Mouse (Mus musculus): ENCODE results near the gene Cacna1c. TPM values are rescaled to one million over a fixed set of nuclear protein-coding genes. Genes with fewer than 3 reads are reported as not detected.

Gene Cacna1c
- total RNA-seq, 2 experiments from 2014 or later = 80.0 to 84.8 TPM

DNA sequence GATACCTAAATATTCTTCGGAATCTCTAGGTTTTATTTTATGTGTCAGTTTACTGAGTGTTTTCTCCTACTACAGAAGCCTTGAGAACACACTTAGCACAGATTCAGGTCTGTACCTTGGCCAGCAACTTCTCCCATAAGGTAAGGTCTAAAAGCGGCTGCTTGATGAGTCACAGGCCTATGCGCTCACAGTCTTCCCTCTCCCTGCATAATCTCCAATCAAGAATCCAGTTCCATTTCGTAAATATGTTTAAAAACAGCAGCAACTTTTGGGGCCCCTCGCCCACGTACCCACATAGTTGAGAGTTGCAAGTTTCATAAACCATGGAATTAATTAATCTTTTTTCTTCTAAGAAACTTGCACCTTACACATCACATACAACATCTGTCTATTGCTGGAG lies 423.6 kb downstream of the Cacna1c start:
- intact Hi-C loops (cut with DNase I) = no loop called here
- no peak for DNase-seq

- intact Hi-C loops (cut with DNase I) = no loop called here
- no peak for DNase-seq
Observed at GRCm38 (mm10) chr6:118771121-118771520, 425.1 kb downstream of the Cacna1c start.

- intact Hi-C loops (cut with DNase I) = no loop called here
- no peak for DNase-seq
Observed at GRCm38 (mm10) chr6:118770396-118770795, 425.8 kb downstream of the Cacna1c start.

- intact Hi-C loops (cut with DNase I) = no loop called here
Observed at GRCm38 (mm10) chr6:118769792-118770191, 426.4 kb downstream of the Cacna1c start.

DNA sequence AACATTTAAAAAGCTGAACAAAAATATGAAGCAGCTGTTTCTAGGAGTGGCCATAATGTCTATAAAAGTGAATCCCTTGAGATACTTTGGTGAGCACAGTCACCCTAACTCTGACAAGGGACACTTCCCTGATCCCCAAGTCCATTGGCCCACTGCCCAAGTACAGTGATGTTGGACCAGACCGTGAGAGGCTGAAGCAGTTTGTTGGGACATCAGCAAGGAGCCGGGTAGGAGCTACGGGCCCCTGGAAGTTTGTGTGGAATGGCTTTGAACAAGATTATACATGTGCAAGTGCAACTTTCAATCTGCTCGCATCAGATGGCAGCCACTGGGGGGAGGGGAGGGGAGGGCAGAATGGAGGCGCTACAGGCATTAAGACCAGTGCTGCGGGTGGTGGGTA lies 428.5 kb downstream of the Cacna1c start:
- intact Hi-C loops (cut with DNase I) = no loop called here
- DNase-seq = peak; percentile 46

More at GRCm38 (mm10) chr6:118769792-118770191, 426.4 kb downstream of the Cacna1c start:
- DNase-seq = no peak

GRCm38 (mm10) chr6:118765261-118765660 lies 431.0 kb downstream of the Cacna1c start:
- no peak for DNase-seq
- intact Hi-C loops (cut with DNase I) = no loop called here

DNA sequence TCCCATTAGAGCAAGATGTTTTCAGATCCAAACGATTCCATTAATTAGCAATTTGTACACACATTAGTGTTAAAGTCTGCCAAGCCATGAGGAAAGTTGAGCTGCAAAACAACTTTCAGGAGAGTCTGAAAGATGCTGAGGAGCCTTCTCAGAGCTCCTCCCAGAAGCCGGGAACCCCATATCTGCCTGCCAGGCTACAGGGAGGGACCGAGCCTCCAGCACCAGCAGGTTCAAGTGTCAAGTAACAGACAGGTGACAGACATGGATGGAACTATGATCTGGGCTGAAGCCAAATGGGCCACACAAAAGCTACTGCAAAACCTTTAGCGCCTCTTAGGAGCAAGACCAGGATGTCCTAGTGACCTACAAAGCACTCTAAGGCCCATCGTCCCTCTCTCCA lies 437.2 kb downstream of the Cacna1c start:
- intact Hi-C loops (cut with DNase I) = no loop called here
- no peak for DNase-seq

- intact Hi-C loops (cut with DNase I) = no loop called here
Observed at GRCm38 (mm10) chr6:118758290-118758907, 437.8 kb downstream of the Cacna1c start.

GRCm38 (mm10) chr6:118757533-118758289 lies 438.5 kb downstream of the Cacna1c start:
- intact Hi-C loops (cut with DNase I) = no loop called here
- no peak for DNase-seq

More at GRCm38 (mm10) chr6:118758290-118758907, 437.8 kb downstream of the Cacna1c start:
- DNase-seq = no peak

GRCm38 (mm10) chr6:118756511-118756910 lies 439.7 kb downstream of the Cacna1c start:
- no peak for DNase-seq
- intact Hi-C loops (cut with DNase I) = no loop called here

- intact Hi-C loops (cut with DNase I) = no loop called here
Observed at GRCm38 (mm10) chr6:118755768-118756167, 440.4 kb downstream of the Cacna1c start.

DNA sequence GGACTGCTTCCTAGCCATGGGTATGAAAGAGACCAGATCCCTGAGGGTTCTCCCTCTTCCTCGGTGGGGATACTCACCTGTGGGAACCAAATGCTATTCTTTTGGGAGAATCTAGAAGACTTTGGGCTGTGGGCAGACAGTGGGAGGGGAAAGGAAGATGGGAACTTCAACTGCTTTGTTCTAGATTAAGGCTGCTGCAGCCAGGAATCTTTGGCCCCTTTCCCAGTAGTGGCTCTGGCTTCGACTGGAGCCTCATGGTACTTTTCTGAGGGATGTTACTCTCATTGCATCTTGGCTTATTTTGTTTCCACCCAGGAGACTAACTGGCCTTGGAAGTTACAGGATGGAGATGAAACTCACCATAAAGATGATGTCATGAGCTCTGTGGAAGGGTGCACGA lies 441.8 kb downstream of the Cacna1c start:
- DNase-seq = peak; percentile 69
- intact Hi-C loops (cut with DNase I) = no loop called here

More at GRCm38 (mm10) chr6:118755768-118756167, 440.4 kb downstream of the Cacna1c start:
- no peak for DNase-seq

- intact Hi-C loops (cut with DNase I) = no loop called here
- peak; percentile 78 for DNase-seq
Observed at GRCm38 (mm10) chr6:118753787-118754186, 442.4 kb downstream of the Cacna1c start.

GRCm38 (mm10) chr6:118753064-118753463 lies 443.2 kb downstream of the Cacna1c start:
- no peak for DNase-seq

GRCm38 (mm10) chr6:118749285-118749684 lies 446.9 kb downstream of the Cacna1c start:
- no peak for DNase-seq
- intact Hi-C loops (cut with DNase I) = no loop called here

More at GRCm38 (mm10) chr6:118753064-118753463, 443.2 kb downstream of the Cacna1c start:
- intact Hi-C loops (cut with DNase I) = no loop called here

GRCm38 (mm10) chr6:118742701-118743100 lies 453.5 kb downstream of the Cacna1c start:
- DNase-seq = no peak
- intact Hi-C loops (cut with DNase I) = no loop called here

- intact Hi-C loops (cut with DNase I) = no loop called here
- DNase-seq = no peak
Observed at GRCm38 (mm10) chr6:118741841-118742240, 454.4 kb downstream of the Cacna1c start.

GRCm38 (mm10) chr6:118739961-118740599 lies 456.1 kb downstream of the Cacna1c start:
- peak; percentile 42 for DNase-seq
- intact Hi-C loops (cut with DNase I) = no loop called here

- peak; percentile 45 for DNase-seq
- intact Hi-C loops (cut with DNase I) = no loop called here
Observed at GRCm38 (mm10) chr6:118739344-118739743, 456.9 kb downstream of the Cacna1c start.

DNA sequence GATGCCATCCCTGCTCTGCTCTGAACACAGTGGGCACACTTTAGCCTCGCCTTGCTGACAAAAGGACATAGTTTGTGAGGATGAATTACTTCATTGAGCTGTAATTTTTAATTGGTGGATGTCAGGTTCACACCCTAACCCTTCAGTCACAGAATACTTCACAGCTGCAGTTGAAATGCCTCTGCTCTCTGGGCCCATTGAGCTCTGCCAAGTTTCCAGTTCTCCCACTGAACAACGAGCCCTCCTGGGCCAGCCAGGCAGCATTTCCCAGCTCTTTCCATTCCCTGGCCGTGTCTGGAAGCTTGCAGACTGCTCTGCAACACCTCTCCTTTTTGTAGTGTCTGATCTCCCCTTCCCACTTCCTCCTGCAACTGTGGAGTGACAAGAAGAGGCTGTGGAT lies 457.6 kb downstream of the Cacna1c start:
- no peak for DNase-seq
- intact Hi-C loops (cut with DNase I) = no loop called here

- intact Hi-C loops (cut with DNase I) = no loop called here
- DNase-seq = peak; percentile 32
Observed at GRCm38 (mm10) chr6:118737078-118737477, 459.1 kb downstream of the Cacna1c start.

DNA sequence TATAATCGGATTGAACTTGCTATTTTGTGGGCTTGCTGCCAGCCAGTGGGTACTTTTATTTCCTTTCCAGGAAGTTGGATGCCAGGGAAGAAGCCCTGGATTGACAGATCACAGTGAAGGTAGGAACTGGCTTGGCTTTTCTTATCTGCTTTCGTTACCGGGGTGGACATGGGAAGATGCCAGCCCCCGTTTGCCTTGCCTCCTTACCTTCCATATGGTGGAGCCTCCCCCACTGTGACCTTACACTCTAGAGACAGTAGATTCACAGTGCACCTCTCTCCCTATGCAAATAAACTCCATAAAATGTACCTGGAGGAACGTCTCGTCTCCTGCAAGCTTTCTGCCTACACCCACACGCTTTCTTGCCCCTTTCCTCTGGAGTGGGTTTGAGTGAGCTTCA lies 459.7 kb downstream of the Cacna1c start:
- no peak for DNase-seq
- intact Hi-C loops (cut with DNase I) = no loop called here
